Mouse (Mus musculus) ES-Bruce4 (cell line): ENCODE data around the gene Olfr769.

Experiments used
- CTCF ChIP-seq: IDR thresholded peaks from one replicate; pipeline ENCODE4 v1.8.1; 2011; ENCODE audit warnings: low read depth, low read length
- POLR2A ChIP-seq: IDR thresholded peaks from one replicate; pipeline ENCODE4 v1.8.1; 2011; ENCODE audit warnings: low read length; ENCODE audit not compliant: insufficient read depth

GRCm38 (mm10) chr10:129068877-129069276 is 48.8 kb downstream of the Olfr769 start, which contains the start of gene Olfr766-ps1:
- TF ChIP-seq POLR2A (no peak), CTCF (no peak)
